Mouse (Mus musculus) midbrain, embryonic 14.5 days (tissue): ENCODE results near the gene Chka. TPM values are rescaled to one million over a fixed set of nuclear protein-coding genes. Genes with fewer than 3 reads are reported as not detected.
A peak's percentile ranks its signal among the peaks of the same experiment; 100 is the strongest.

Experiments
- ATAC-seq: fragments of 200-750 bp; cut with Nextera tagmentation; 2 replicates; pipeline ENCODE4 v1.8.0; 2017; ENCODE audit warnings: moderate number of reproducible peaks, moderate library complexity; ENCODE audit not compliant: low FRiP score, low TSS enrichment
- DNase-seq: peaks from one replicate; pipeline ENCODE4 v3.0.0-alpha.2; 2015
- H3K27ac ChIP-seq: fragments of 300-500 bp; sonication (generic); replicated peaks from 2 replicates; pipeline ENCODE4 v1.5.1; 2014; ENCODE audit warnings: mild to moderate bottlenecking, low read depth, low read length, moderate library complexity
- H3K27me3 ChIP-seq: fragments of 300-500 bp; sonication (generic); 2 replicates; pipeline ENCODE4 v1.6.1; 2014; ENCODE audit warnings: low read length, control low read depth, mixed read lengths; ENCODE audit not compliant: control insufficient read depth, insufficient read depth
- H3K36me3 ChIP-seq: fragments of 300-500 bp; sonication (generic); 2 replicates; pipeline ENCODE4 v1.6.1; 2014; ENCODE audit warnings: low read length, control low read depth; ENCODE audit not compliant: control insufficient read depth, insufficient read depth
- H3K4me1 ChIP-seq: fragments of 300-500 bp; sonication (generic); 2 replicates; pipeline ENCODE4 v1.6.1; 2014; ENCODE audit warnings: mild to moderate bottlenecking, antibody characterized with exemption, low read length, control low read depth; ENCODE audit not compliant: control insufficient read depth, insufficient read depth
- H3K4me2 ChIP-seq: fragments of 300-500 bp; sonication (generic); 2 replicates; pipeline ENCODE4 v1.6.1; 2014; ENCODE audit warnings: mild to moderate bottlenecking, low read length, moderate library complexity
- H3K4me3 ChIP-seq: fragments of 300-500 bp; sonication (generic); replicated peaks from 2 replicates; pipeline ENCODE4 v1.5.1; 2014; ENCODE audit warnings: low read depth, low read length
- H3K9ac ChIP-seq: fragments of 300-500 bp; sonication (generic); replicated peaks from 2 replicates; pipeline ENCODE4 v1.6.1; 2014; ENCODE audit warnings: mild to moderate bottlenecking, low read length, moderate library complexity
- H3K9me3 ChIP-seq: fragments of 300-500 bp; sonication (generic); 2 replicates; pipeline ENCODE4 v1.6.1; 2016; ENCODE audit warnings: low read length, control low read depth, mixed read lengths; ENCODE audit not compliant: control insufficient read depth
- WGBS: fragments of 180-500 bp; shearing (Covaris S2); extraction: QIAGEN DNeasy Blood & Tissue Kit; methylation state at CpG from one replicate; pipeline ENCODE4 v1.1.7; 2014; 5-methylcytosine and 5-hydroxymethylcytosine counted together
- polyA plus RNA-seq: library from polyadenylated mRNA; unstranded; fragments of >200 nt; fragmentation: Nextera tagmentation; extraction: Ambion mirVana; gene quantifications from 2 replicates; pipeline ENCODE4 v1.2.1, GENCODE M21; 2014

Chka gene
- polyA plus RNA-seq, 1 experiment from 2014 or later = 51.8 TPM

- ATAC-seq = no peak
- no peak for DNase-seq
These were observed 11.1 kb downstream of the Chka start for GRCm38 (mm10) chr19:3862713-3863112.

GRCm38 (mm10) chr19:3864960-3865359 is 13.4 kb downstream of the Chka start:
- ATAC-seq = no peak
- H3K4me1 ChIP-seq = no peaks in the 10 kb centered on the region
- WGBS = 90% methylated on average over 2 of the region's 2 CpGs
- no peaks in the 10 kb centered on the region for H3K9me3 ChIP-seq
- H3K4me3 ChIP-seq = no peak overlapping the region
- no peak for DNase-seq
- H3K9ac ChIP-seq = no peak overlapping the region
- H3K27me3 ChIP-seq = no peaks in the 10 kb centered on the region
- no peak overlapping the region for H3K27ac ChIP-seq
- no peak overlapping the region for H3K4me2 ChIP-seq
- peaks cover 4% of the 10 kb centered on the region; the same call in 1 of the 2 replicates for H3K36me3 ChIP-seq

More at GRCm38 (mm10) chr19:3862713-3863112, 11.1 kb downstream of the Chka start:
- no peak overlapping the region for H3K27ac ChIP-seq
- WGBS = 75% methylated on average over 2 of the region's 2 CpGs
- no peaks in the 10 kb centered on the region for H3K27me3 ChIP-seq
- H3K4me3 ChIP-seq = no peak overlapping the region
- peaks cover 4% of the 10 kb centered on the region; the same call in 1 of the 2 replicates for H3K36me3 ChIP-seq
- H3K4me1 ChIP-seq = no peaks in the 10 kb centered on the region
- no peak overlapping the region for H3K4me2 ChIP-seq
- H3K9ac ChIP-seq = no peak overlapping the region
- H3K9me3 ChIP-seq = no peaks in the 10 kb centered on the region

GRCm38 (mm10) chr19:3868290-3868689 is 16.7 kb downstream of the Chka start:
- no peak for DNase-seq
- H3K9me3 ChIP-seq = no peaks in the 10 kb centered on the region
- H3K27me3 ChIP-seq = no peaks in the 10 kb centered on the region
- WGBS = 97% methylated on average over 1 of the region's 1 CpGs
- H3K4me2 ChIP-seq = no peak overlapping the region
- H3K27ac ChIP-seq = no peak overlapping the region
- H3K4me3 ChIP-seq = no peak overlapping the region
- ATAC-seq = no peak
- peaks cover 4% of the 10 kb centered on the region; the same call in 1 of the 2 replicates for H3K36me3 ChIP-seq
- no peaks in the 10 kb centered on the region for H3K4me1 ChIP-seq
- H3K9ac ChIP-seq = no peak overlapping the region

- Histone ChIP-seq H3K9me3 (no peaks in the 10 kb centered on the region), H3K27me3 (no peaks in the 10 kb centered on the region), H3K4me1 (no peaks in the 10 kb centered on the region), H3K4me3 (no peak overlapping the region), H3K4me2 (no peak overlapping the region), H3K36me3 (peaks cover under 1% of the 10 kb centered on the region; the same call in 1 of the 2 replicates), H3K9ac (no peak overlapping the region), H3K27ac (no peak overlapping the region)
- DNase-seq = no peak
- no peak for ATAC-seq
These were observed 19.9 kb downstream of the Chka start for GRCm38 (mm10) chr19:3871468-3871867.

GRCm38 (mm10) chr19:3872373-3872772 is 20.8 kb downstream of the Chka start:
- DNase-seq = peak; percentile 38
- WGBS = 80% methylated on average over 4 of the region's 4 CpGs

GRCm38 (mm10) chr19:3875045-3875444 is 23.5 kb downstream of the Chka start:
- H3K9ac ChIP-seq = no peak overlapping the region
- no peaks in the 10 kb centered on the region for H3K9me3 ChIP-seq
- WGBS = 89% methylated on average over 7 of the region's 7 CpGs
- H3K27me3 ChIP-seq = no peaks in the 10 kb centered on the region
- no peak overlapping the region for H3K4me2 ChIP-seq
- H3K27ac ChIP-seq = no peak overlapping the region
- H3K4me3 ChIP-seq = no peak overlapping the region
- no peak for ATAC-seq
- no peak for DNase-seq
- no peaks in the 10 kb centered on the region for H3K36me3 ChIP-seq
- no peaks in the 10 kb centered on the region for H3K4me1 ChIP-seq

More at GRCm38 (mm10) chr19:3872373-3872772, 20.8 kb downstream of the Chka start:
- Histone ChIP-seq H3K27ac (no peak overlapping the region), H3K4me3 (no peak overlapping the region), H3K27me3 (no peaks in the 10 kb centered on the region), H3K36me3 (no peaks in the 10 kb centered on the region), H3K9me3 (no peaks in the 10 kb centered on the region), H3K4me1 (no peaks in the 10 kb centered on the region), H3K4me2 (no peak overlapping the region), H3K9ac (no peak overlapping the region)
- no peak for ATAC-seq

GRCm38 (mm10) chr19:3880054-3880848 is 28.7 kb downstream of the Chka start:
- H3K4me3 ChIP-seq = no peak overlapping the region
- no peaks in the 10 kb centered on the region for H3K4me1 ChIP-seq
- H3K9ac ChIP-seq = no peak overlapping the region
- no peaks in the 10 kb centered on the region for H3K9me3 ChIP-seq
- no peak overlapping the region for H3K4me2 ChIP-seq
- WGBS = 93% methylated on average over 6 of the region's 6 CpGs
- peaks cover 6% of the 10 kb centered on the region for H3K36me3 ChIP-seq
- H3K27me3 ChIP-seq = no peaks in the 10 kb centered on the region
- DNase-seq (no peak), ATAC-seq (no peak)
- no peak overlapping the region for H3K27ac ChIP-seq

- Histone ChIP-seq H3K4me3 (no peak overlapping the region), H3K4me1 (no peaks in the 10 kb centered on the region), H3K9me3 (no peaks in the 10 kb centered on the region), H3K27ac (no peak overlapping the region), H3K4me2 (no peak overlapping the region), H3K9ac (no peak overlapping the region), H3K36me3 (peaks cover 20% of the 10 kb centered on the region), H3K27me3 (no peaks in the 10 kb centered on the region)
- no peak for ATAC-seq
- 73% methylated on average over 4 of the region's 4 CpGs for WGBS
- DNase-seq = no peak
These were observed 30.6 kb downstream of the Chka start for GRCm38 (mm10) chr19:3882214-3882613.
